Mouse (Mus musculus): ENCODE results near the gene Cdkal1.

- TF ChIP-seq POLR2A (IDR thresholded peaks at IDR 0.05; ENCODE audit: borderline replicate concordance, insufficient read depth, low read length): no peak
- TF ChIP-seq CTCF (IDR thresholded peaks at IDR 0.05; ENCODE audit: borderline replicate concordance, insufficient read depth, low read depth, low read length): no peak
These were observed 393.2 kb downstream of the Cdkal1 start for GRCm38 (mm10) chr13:29462271-29462670.
